Mouse (Mus musculus) adrenal gland, postnatal 4 days (tissue): ENCODE data around the gene Hsf2. TPM values are rescaled to one million over a fixed set of nuclear protein-coding genes. Genes with fewer than 3 reads are reported as not detected.
"Not testable (repeated sequence)": the region's sequence is repeated elsewhere in the genome, so short reads cannot be mapped to it uniquely, and the experiment has no call there.

Source experiments
- DNase-seq, 2 experiments: peaks; one replicate each; pipeline ENCODE4 v3.0.0; 2021 to 2022; ENCODE audit warnings: low spot score in 2 of 2, mixed read lengths in 2 of 2
- total RNA-seq, 2 experiments: library from RNA; stranded (reverse); gene quantifications; 2 replicates each; pipeline ENCODE4 v1.2.3; 2021

Gene Hsf2
- total RNA-seq, 2 experiments from 2014 or later, result 22.2 to 22.4 TPM

GRCm38 (mm10) chr10:57531616-57532217, 45.5 kb downstream of the Hsf2 start:
- no peak for DNase-seq

- DNase-seq, result peak; percentile 77 to 85
Observed at GRCm38 (mm10) chr10:57532218-57533101, 46.3 kb downstream of the Hsf2 start, which contains the start of gene Serinc1. TSS of gene Serinc1 (minus strand) at chr10:57532530.

- DNase-seq, result not testable (repeated sequence)
Observed at GRCm38 (mm10) chr10:57543890-57544289, 57.7 kb downstream of the Hsf2 start.

- DNase-seq, result no peak
Observed at GRCm38 (mm10) chr10:57549631-57550030, 63.4 kb downstream of the Hsf2 start.

GRCm38 (mm10) chr10:57553719-57554118, 67.5 kb downstream of the Hsf2 start:
- no peak for DNase-seq

GRCm38 (mm10) chr10:57557597-57557996, 71.4 kb downstream of the Hsf2 start:
- no peak for DNase-seq

Other genes starting within 250 kb of the Hsf2 start
- 100 to 1,000 TPM; 279 to 300 TPM for gene Serinc1, start 46.1 kb downstream of the Hsf2 start, total RNA-seq
- under 1 TPM; 0.50 to 0.56 TPM for gene Pkib, start 145.6 kb downstream of the Hsf2 start, total RNA-seq